Mouse (Mus musculus): ENCODE measurements around the gene Mylk. TPM values are rescaled to one million over a fixed set of nuclear protein-coding genes. Genes with fewer than 3 reads are reported as not detected.

Mylk gene
- total and polyA plus RNA-seq, 3 experiments: 28.3 to 42.3 (median 32.9) TPM

DNA sequence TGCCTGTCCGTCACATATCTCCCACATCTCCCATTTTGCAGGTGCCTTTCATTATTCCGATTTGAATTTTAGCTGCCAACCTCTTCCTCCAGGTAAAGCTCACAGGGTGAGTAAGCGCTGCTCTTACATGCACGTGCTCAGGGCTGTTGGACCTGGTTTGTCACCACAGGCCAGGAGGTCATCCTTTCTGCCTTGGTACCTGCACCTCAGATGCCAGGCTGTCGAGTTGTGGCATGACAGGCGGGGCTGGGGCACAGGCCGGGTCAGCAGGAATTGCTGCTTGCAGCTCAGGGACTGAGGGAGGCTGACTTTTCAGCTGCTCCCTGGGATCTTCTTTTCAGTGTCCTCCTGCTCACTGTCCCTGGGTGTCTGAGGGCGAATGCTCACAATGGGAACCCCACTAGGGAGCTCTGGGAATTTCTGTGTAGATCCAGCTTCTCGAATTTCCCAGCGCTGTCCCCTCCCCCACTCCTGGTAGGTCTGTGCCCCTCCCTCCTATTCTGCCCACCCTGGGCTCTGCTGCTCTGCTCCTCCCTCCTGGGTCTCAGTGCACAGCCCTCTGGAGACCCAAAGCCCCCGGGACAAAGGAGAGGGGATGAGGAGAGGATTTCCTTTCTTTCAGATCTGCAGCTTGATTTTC is 3.2 kb downstream of the Mylk start:
- no peaks in the 10 kb centered on the region for H3K79me2 ChIP-seq (replicated peaks; ENCODE audit: control insufficient read depth, insufficient read depth, low read length)
- no peaks in the 10 kb centered on the region for H3K36me3 ChIP-seq (ENCODE audit: control insufficient read depth, insufficient read depth, low read length)
- no peak for DNase-seq
- peaks cover 2% of the 10 kb centered on the region; the same call in 1 of the 2 replicates for H3K27me3 ChIP-seq (ENCODE audit: control insufficient read depth, insufficient read depth, low read length)
- intact Hi-C loops (cut with DNase I): no loop called here
- H3K9ac ChIP-seq (ENCODE audit: low read depth, low read length): no peak overlapping the region
- no peak overlapping the region for H3K4me3 ChIP-seq
- TF ChIP-seq POLR2A (IDR thresholded peaks at IDR 0.05; ENCODE audit: insufficient read depth, low read depth, low read length) (no peak), EP300 (IDR thresholded peaks at IDR 0.05; ENCODE audit: insufficient read depth, low read depth, low read length) (no peak)
- no peaks in the 10 kb centered on the region for H3K4me1 ChIP-seq (ENCODE audit: control insufficient read depth, insufficient read depth, low read length)
- WGBS: 44% methylated on average over 11 of the region's 11 CpGs
- no peak overlapping the region for H3K27ac ChIP-seq

DNA sequence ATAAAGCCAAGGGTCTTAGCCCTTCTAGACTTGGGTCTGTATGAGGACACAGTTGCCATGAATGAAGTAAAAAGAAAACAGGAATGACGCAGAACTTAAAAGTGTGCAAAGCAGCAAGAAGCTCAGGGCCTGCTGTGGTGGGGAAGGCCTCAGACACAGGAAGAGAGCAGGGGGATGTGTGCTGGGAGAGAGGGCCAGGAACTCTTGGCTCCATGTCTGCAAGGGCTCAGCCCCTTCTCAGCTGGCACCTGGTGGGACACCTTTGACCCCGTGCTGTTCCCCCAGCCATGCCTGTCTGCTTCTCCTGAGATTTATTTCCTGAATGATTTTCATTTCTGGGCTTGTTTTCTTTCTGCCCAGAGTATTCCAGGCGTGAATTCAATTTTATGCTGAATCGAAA is 4.5 kb downstream of the Mylk start:
- intact Hi-C loops (cut with DNase I): no loop called here

DNA sequence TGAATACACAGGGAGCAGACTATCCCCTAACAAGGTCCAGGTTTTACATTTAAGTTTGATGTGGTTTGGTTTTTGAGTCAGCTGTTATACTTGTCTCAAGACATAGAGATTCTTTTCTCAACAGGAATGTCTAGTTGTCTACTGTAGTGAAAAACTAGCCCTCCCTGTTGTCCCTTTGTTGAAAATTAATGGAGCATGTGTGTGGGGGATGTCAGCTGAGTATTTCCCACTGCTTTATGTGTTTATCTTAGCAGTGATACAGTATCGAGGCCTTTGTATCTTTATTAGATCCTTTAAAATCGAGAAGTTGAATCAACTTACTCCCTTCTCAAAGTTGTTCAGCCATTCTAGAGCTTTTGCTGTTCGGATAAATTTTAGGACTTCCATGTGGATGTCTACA is 7.0 kb downstream of the Mylk start:
- no peak overlapping the region for H3K4me3 ChIP-seq
- intact Hi-C loops (cut with DNase I): no loop called here
- H3K4me1 ChIP-seq (ENCODE audit: control insufficient read depth, insufficient read depth, low read length): no peaks in the 10 kb centered on the region
- no peak overlapping the region for H3K9ac ChIP-seq (ENCODE audit: low read depth, low read length)
- H3K27me3 ChIP-seq (ENCODE audit: control insufficient read depth, insufficient read depth, low read length): peaks cover 2% of the 10 kb centered on the region; the same call in 1 of the 2 replicates
- H3K27ac ChIP-seq: no peak overlapping the region
- no peak for DNase-seq
- no peaks in the 10 kb centered on the region for H3K36me3 ChIP-seq (ENCODE audit: control insufficient read depth, insufficient read depth, low read length)
- TF ChIP-seq EP300 (IDR thresholded peaks at IDR 0.05; ENCODE audit: insufficient read depth, low read depth, low read length) (no peak), CTCF (IDR thresholded peaks at IDR 0.05) (no peak), POLR2A (IDR thresholded peaks at IDR 0.05; ENCODE audit: insufficient read depth, low read depth, low read length) (no peak)
- 67% methylated on average over 3 of the region's 3 CpGs for WGBS
- H3K79me2 ChIP-seq (replicated peaks; ENCODE audit: control insufficient read depth, insufficient read depth, low read length): no peaks in the 10 kb centered on the region

More for the DNA sequence above, 4.5 kb downstream of the Mylk start:
- Histone ChIP-seq H3K27ac (no peak overlapping the region), H3K36me3 (ENCODE audit: control insufficient read depth, insufficient read depth, low read length) (no peaks in the 10 kb centered on the region), H3K4me3 (no peak overlapping the region), H3K4me1 (ENCODE audit: control insufficient read depth, insufficient read depth, low read length) (no peaks in the 10 kb centered on the region), H3K27me3 (ENCODE audit: control insufficient read depth, insufficient read depth, low read length) (peaks cover 2% of the 10 kb centered on the region; the same call in 1 of the 2 replicates), H3K79me2 (replicated peaks; ENCODE audit: control insufficient read depth, insufficient read depth, low read length) (no peaks in the 10 kb centered on the region), H3K9ac (ENCODE audit: low read depth, low read length) (no peak overlapping the region)
- TF ChIP-seq POLR2A (IDR thresholded peaks at IDR 0.05; ENCODE audit: insufficient read depth, low read depth, low read length): no peak
- no peak for DNase-seq
- WGBS: 81% methylated on average over 4 of the region's 4 CpGs

DNA sequence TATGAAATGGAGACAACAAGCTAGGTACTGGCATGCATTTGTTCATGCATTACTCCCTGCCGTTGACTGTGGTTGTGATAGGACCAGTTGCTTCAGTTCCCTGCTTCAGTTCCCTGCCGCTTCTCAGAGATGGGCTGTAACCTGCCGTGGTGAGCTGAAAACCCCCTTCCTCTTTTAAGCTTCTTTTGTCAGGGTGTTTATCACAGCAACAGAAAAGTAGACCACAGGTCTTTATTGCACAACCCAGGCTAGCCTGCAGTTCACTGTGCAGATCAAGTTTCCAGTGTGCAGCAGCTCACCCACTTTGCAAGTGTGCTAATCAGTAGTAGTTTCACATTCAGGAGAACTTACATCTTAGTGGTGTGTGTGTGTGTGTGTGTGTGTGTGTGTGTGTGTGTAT is 8.0 kb downstream of the Mylk start:
- Histone ChIP-seq H3K36me3 (ENCODE audit: control insufficient read depth, insufficient read depth, low read length) (no peaks in the 10 kb centered on the region), H3K4me3 (no peak overlapping the region), H3K27me3 (ENCODE audit: control insufficient read depth, insufficient read depth, low read length) (peaks cover 2% of the 10 kb centered on the region; the same call in 1 of the 2 replicates), H3K4me1 (ENCODE audit: control insufficient read depth, insufficient read depth, low read length) (no peaks in the 10 kb centered on the region), H3K27ac (no peak overlapping the region), H3K9ac (ENCODE audit: low read depth, low read length) (no peak overlapping the region), H3K79me2 (replicated peaks; ENCODE audit: control insufficient read depth, insufficient read depth, low read length) (no peaks in the 10 kb centered on the region)
- no peak for DNase-seq
- WGBS: 94% methylated on average over 3 of the region's 3 CpGs
- intact Hi-C loops (cut with DNase I): no loop called here
- TF ChIP-seq CTCF (IDR thresholded peaks at IDR 0.05) (no peak), EP300 (IDR thresholded peaks at IDR 0.05; ENCODE audit: insufficient read depth, low read depth, low read length) (no peak)

DNA sequence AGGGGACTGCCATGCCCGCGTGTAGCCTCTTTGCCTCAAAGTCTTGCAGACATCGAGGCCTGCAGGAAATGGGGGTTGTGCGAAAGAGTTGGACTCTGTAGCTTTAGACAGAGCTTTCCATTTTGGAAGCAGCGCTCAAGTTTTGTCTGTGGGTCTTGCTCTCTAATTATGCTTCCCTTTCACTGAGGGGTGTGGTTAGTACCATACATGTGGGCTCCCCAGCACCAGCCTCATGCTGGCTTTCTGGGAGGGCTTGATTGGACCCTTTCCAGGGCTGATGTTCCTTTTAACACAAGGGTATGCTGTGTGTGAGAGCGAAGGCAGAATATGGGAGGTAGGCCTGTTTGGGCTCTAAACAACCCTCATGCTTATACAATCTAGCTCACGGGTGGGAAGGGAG is 12.0 kb downstream of the Mylk start:
- WGBS: 82% methylated on average over 7 of the region's 7 CpGs
- Histone ChIP-seq H3K4me1 (ENCODE audit: control insufficient read depth, insufficient read depth, low read length) (no peaks in the 10 kb centered on the region), H3K27ac (no peak overlapping the region), H3K79me2 (replicated peaks; ENCODE audit: control insufficient read depth, insufficient read depth, low read length) (no peaks in the 10 kb centered on the region), H3K27me3 (ENCODE audit: control insufficient read depth, insufficient read depth, low read length) (no peaks in the 10 kb centered on the region), H3K4me3 (no peak overlapping the region), H3K36me3 (ENCODE audit: control insufficient read depth, insufficient read depth, low read length) (no peaks in the 10 kb centered on the region), H3K9ac (ENCODE audit: low read depth, low read length) (no peak overlapping the region)
- TF ChIP-seq CTCF (IDR thresholded peaks at IDR 0.05) (no peak), POLR2A (IDR thresholded peaks at IDR 0.05; ENCODE audit: insufficient read depth, low read depth, low read length) (no peak), EP300 (IDR thresholded peaks at IDR 0.05; ENCODE audit: insufficient read depth, low read depth, low read length) (no peak)
- intact Hi-C loops (cut with DNase I): no loop called here
- no peak for DNase-seq

DNA sequence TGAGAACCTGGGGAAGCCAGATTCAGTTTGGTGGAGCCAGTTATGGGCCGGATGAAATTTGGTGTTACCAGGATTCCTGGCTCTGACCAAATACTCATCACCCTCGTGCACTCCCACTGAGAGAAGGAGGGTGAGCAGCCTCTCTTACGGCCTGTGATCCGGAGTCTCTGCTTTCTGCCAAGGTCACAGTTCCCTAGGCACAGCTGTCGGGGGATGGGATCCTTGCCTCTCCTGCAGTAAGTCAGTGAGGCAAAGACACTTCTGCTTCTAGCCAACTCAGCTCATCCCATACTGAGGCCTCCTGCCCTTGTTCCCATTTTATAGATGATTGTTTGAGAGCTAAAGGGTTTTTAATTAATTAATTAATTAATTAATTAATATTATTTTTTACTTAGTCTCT is 13.2 kb downstream of the Mylk start:
- intact Hi-C loops (cut with DNase I): no loop called here
- no peaks in the 10 kb centered on the region for H3K36me3 ChIP-seq (ENCODE audit: control insufficient read depth, insufficient read depth, low read length)
- no peak overlapping the region for H3K9ac ChIP-seq (ENCODE audit: low read depth, low read length)
- H3K4me3 ChIP-seq: no peak overlapping the region
- H3K27me3 ChIP-seq (ENCODE audit: control insufficient read depth, insufficient read depth, low read length): no peaks in the 10 kb centered on the region
- TF ChIP-seq EP300 (IDR thresholded peaks at IDR 0.05; ENCODE audit: insufficient read depth, low read depth, low read length) (no peak), POLR2A (IDR thresholded peaks at IDR 0.05; ENCODE audit: insufficient read depth, low read depth, low read length) (no peak), CTCF (IDR thresholded peaks at IDR 0.05) (no peak)
- WGBS: 73% methylated on average over 5 of the region's 5 CpGs
- no peak for DNase-seq
- no peaks in the 10 kb centered on the region for H3K4me1 ChIP-seq (ENCODE audit: control insufficient read depth, insufficient read depth, low read length)
- no peaks in the 10 kb centered on the region for H3K79me2 ChIP-seq (replicated peaks; ENCODE audit: control insufficient read depth, insufficient read depth, low read length)
- H3K27ac ChIP-seq: no peak overlapping the region
